Mouse (Mus musculus): ENCODE measurements around the gene Gm21962.

The Gm21962 gene

DNA sequence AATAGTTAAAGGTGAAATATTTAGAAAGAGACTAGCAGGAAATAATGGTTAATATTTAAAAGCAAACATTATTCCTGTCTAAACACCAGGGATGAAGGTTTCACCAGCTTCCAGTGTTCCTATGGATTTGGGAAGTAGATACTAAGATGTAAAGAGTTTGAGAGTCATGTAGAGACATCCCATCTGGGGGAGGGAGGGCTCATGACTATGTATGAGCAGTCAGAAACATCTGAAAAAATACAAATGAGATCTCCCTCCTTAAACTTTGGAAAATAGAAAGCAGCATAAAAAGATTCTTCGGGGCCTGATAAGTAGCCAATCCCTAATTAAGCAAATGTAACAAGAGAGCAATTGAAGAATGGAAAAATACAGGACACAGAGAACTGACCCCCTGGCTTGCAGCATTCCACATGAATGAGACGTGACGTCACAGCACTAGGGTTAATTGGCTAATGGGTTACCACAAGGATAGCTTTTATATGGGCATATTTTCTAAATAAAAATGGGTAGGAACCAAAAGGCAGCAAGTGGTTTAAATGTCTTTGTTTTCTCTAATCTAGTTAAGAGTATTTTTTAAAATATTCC lies 45.3 kb downstream of the Gm21962 start:
- no peak for DNase-seq (ENCODE audit: low spot score in 2 of 2)
